Mouse (Mus musculus) liver, embryonic 11.5 days (tissue): ENCODE results near the gene Fance. TPM values are rescaled to one million over a fixed set of nuclear protein-coding genes. Genes with fewer than 3 reads are reported as not detected.
A peak's percentile ranks its signal among the peaks of the same experiment; 100 is the strongest.

Source experiments
- ATAC-seq: fragments of 200-750 bp; cut with Nextera tagmentation; replicated peaks from 2 replicates; pipeline ENCODE4 v1.8.0; 2017; ENCODE audit warnings: moderate number of reproducible peaks, mild to moderate bottlenecking, moderate TSS enrichment, moderate library complexity; ENCODE audit not compliant: low FRiP score
- DNase-seq: peaks from one replicate; pipeline ENCODE4 v3.0.0-alpha.2; 2017; ENCODE audit warnings: low spot score
- H3K27ac ChIP-seq: fragments of 300-500 bp; sonication (generic); 2 replicates; pipeline ENCODE4 v1.5.1; 2014; ENCODE audit warnings: mild to moderate bottlenecking, low read depth, low read length, control low read depth
- H3K27me3 ChIP-seq: fragments of 300-500 bp; sonication (generic); replicated peaks from 2 replicates; pipeline ENCODE4 v1.6.1; 2014; ENCODE audit warnings: low read length, mixed read lengths; ENCODE audit not compliant: control insufficient read depth, insufficient read depth
- H3K36me3 ChIP-seq: fragments of 300-500 bp; sonication (generic); 2 replicates; pipeline ENCODE4 v1.6.1; 2014; ENCODE audit warnings: mild to moderate bottlenecking, low read length, moderate library complexity, mixed read lengths; ENCODE audit not compliant: control insufficient read depth, insufficient read depth
- H3K4me1 ChIP-seq: fragments of 300-500 bp; sonication (generic); replicated peaks from 2 replicates; pipeline ENCODE4 v1.6.1; 2014; ENCODE audit warnings: low read length, mixed read lengths; ENCODE audit not compliant: control insufficient read depth, insufficient read depth
- H3K4me2 ChIP-seq: fragments of 300-500 bp; sonication (generic); 2 replicates; pipeline ENCODE4 v1.6.1; 2014; ENCODE audit warnings: mild to moderate bottlenecking, control low read depth, moderate library complexity
- H3K4me3 ChIP-seq: fragments of 300-500 bp; sonication (generic); 2 replicates; pipeline ENCODE4 v1.5.1; 2014; ENCODE audit warnings: low read depth, low read length, control low read depth
- H3K9ac ChIP-seq: fragments of 300-500 bp; sonication (generic); 2 replicates; pipeline ENCODE4 v1.6.1; 2014; ENCODE audit warnings: low read depth, low read length, control low read depth
- H3K9me3 ChIP-seq: fragments of 300-500 bp; sonication (generic); 2 replicates; pipeline ENCODE4 v1.6.1; 2016; ENCODE audit warnings: low read length, inconsistent platforms, mixed read lengths; ENCODE audit not compliant: control insufficient read depth
- WGBS: fragments of 180-500 bp; shearing (Covaris S2); extraction: QIAGEN DNeasy Blood & Tissue Kit; methylation state at CpG from one replicate; pipeline ENCODE4 v1.1.7; 2014; 5-methylcytosine and 5-hydroxymethylcytosine counted together
- polyA plus RNA-seq: library from polyadenylated mRNA; unstranded; fragments of >200 nt; fragmentation: Nextera tagmentation; extraction: Ambion mirVana; gene quantifications from 2 replicates; pipeline ENCODE4 v1.2.1, GENCODE M21; 2014

Fance gene
- polyA plus RNA-seq, 1 experiment from 2014 or later, result 31.1 TPM

GRCm38 (mm10) chr17:28344050-28344607 lies 30.8 kb downstream of the Fance start:
- H3K4me1 ChIP-seq, result peaks cover 59% of the 10 kb centered on the region
- H3K9me3 ChIP-seq, result no peaks in the 10 kb centered on the region
- H3K27me3 ChIP-seq, result peaks cover 14% of the 10 kb centered on the region
- no peak overlapping the region for H3K4me2 ChIP-seq
- H3K4me3 ChIP-seq, result no peak overlapping the region
- DNase-seq, result no peak
- H3K27ac ChIP-seq, result no peak overlapping the region
- peaks cover 7% of the 10 kb centered on the region; the same call in 1 of the 2 replicates for H3K36me3 ChIP-seq
- no peak for ATAC-seq
- no peak overlapping the region for H3K9ac ChIP-seq
- WGBS, result 36% methylated on average over 4 of the region's 4 CpGs

- Histone ChIP-seq H3K4me1 (peaks cover 64% of the 10 kb centered on the region), H3K4me3 (no peak overlapping the region), H3K27ac (0 out of 2 replicates have a peak overlapping the region, but pooled peaks have one; percentile 19), H3K27me3 (peaks cover 17% of the 10 kb centered on the region), H3K9me3 (no peaks in the 10 kb centered on the region), H3K9ac (no peak overlapping the region), H3K4me2 (no peak overlapping the region; the same call in 1 of the 2 replicates), H3K36me3 (peaks cover 6% of the 10 kb centered on the region; the same call in 1 of the 2 replicates)
- 40% methylated on average over 3 of the region's 3 CpGs for WGBS
- DNase-seq (no peak), ATAC-seq (no peak)
These were observed 31.4 kb downstream of the Fance start for GRCm38 (mm10) chr17:28344670-28345069.

GRCm38 (mm10) chr17:28345271-28345721 lies 32.0 kb downstream of the Fance start:
- 14% methylated on average over 8 of the region's 8 CpGs for WGBS
- H3K4me1 ChIP-seq, result peaks cover 66% of the 10 kb centered on the region
- H3K36me3 ChIP-seq, result no peaks in the 10 kb centered on the region
- H3K9me3 ChIP-seq, result no peaks in the 10 kb centered on the region
- H3K27me3 ChIP-seq, result peaks cover 19% of the 10 kb centered on the region
- H3K4me2 ChIP-seq, result no peak overlapping the region; the same call in 1 of the 2 replicates
- DNase-seq (no peak), ATAC-seq (no peak)
- no peak overlapping the region for H3K4me3 ChIP-seq
- H3K9ac ChIP-seq, result no peak overlapping the region
- peak overlapping the region; percentile 19; the same call in 1 of the 2 replicates for H3K27ac ChIP-seq

- H3K4me2 ChIP-seq, result peak overlapping the region; percentile 16; the same call in 1 of the 2 replicates
- peaks cover 63% of the 10 kb centered on the region for H3K4me1 ChIP-seq
- H3K9ac ChIP-seq, result no peak overlapping the region
- DNase-seq (no peak), ATAC-seq (no peak)
- no peaks in the 10 kb centered on the region for H3K36me3 ChIP-seq
- peak overlapping the region; percentile 14; the same call in 1 of the 2 replicates for H3K27ac ChIP-seq
- no peak overlapping the region for H3K4me3 ChIP-seq
- H3K9me3 ChIP-seq, result no peaks in the 10 kb centered on the region
- H3K27me3 ChIP-seq, result peaks cover 19% of the 10 kb centered on the region
- 15% methylated on average over 10 of the region's 10 CpGs for WGBS
These were observed 32.6 kb downstream of the Fance start for GRCm38 (mm10) chr17:28345882-28346281.

GRCm38 (mm10) chr17:28347327-28347726 lies 34.0 kb downstream of the Fance start:
- WGBS, result 76% methylated on average over 10 of the region's 10 CpGs
- Histone ChIP-seq H3K27me3 (peaks cover 21% of the 10 kb centered on the region), H3K36me3 (no peaks in the 10 kb centered on the region), H3K4me2 (no peak overlapping the region; the same call in 1 of the 2 replicates), H3K9ac (no peak overlapping the region), H3K9me3 (no peaks in the 10 kb centered on the region), H3K27ac (no peak overlapping the region), H3K4me3 (no peak overlapping the region), H3K4me1 (peaks cover 64% of the 10 kb centered on the region)
- no peak for DNase-seq
- no peak for ATAC-seq

GRCm38 (mm10) chr17:28348211-28348610 lies 34.9 kb downstream of the Fance start:
- peaks cover 21% of the 10 kb centered on the region for H3K27me3 ChIP-seq
- H3K9me3 ChIP-seq, result no peaks in the 10 kb centered on the region
- H3K4me2 ChIP-seq, result peak overlapping the region; percentile 95
- ATAC-seq (no peak), DNase-seq (no peak)
- no peaks in the 10 kb centered on the region for H3K36me3 ChIP-seq
- peak overlapping the region; percentile 4; the same call in 1 of the 2 replicates for H3K27ac ChIP-seq
- 38% methylated on average over 6 of the region's 6 CpGs for WGBS
- peak overlapping the region; percentile 81 for H3K4me3 ChIP-seq
- H3K4me1 ChIP-seq, result peaks cover 73% of the 10 kb centered on the region
- H3K9ac ChIP-seq, result peak overlapping the region; percentile 48

- peak overlapping the region; percentile 81 for H3K4me3 ChIP-seq
- no peaks in the 10 kb centered on the region for H3K36me3 ChIP-seq
- peaks cover 21% of the 10 kb centered on the region for H3K27me3 ChIP-seq
- H3K4me2 ChIP-seq, result peak overlapping the region; percentile 95
- peaks cover 64% of the 10 kb centered on the region for H3K4me1 ChIP-seq
- no peak for ATAC-seq
- 18% methylated on average over 12 of the region's 13 CpGs for WGBS
- H3K9me3 ChIP-seq, result no peaks in the 10 kb centered on the region
- peak overlapping the region; percentile 95 for H3K27ac ChIP-seq
- peak overlapping the region; percentile 74 for H3K9ac ChIP-seq
- no peak for DNase-seq
These were observed 36.1 kb downstream of the Fance start for GRCm38 (mm10) chr17:28349264-28349880.

GRCm38 (mm10) chr17:28349901-28350465 lies 36.7 kb downstream of the Fance start:
- Histone ChIP-seq H3K4me3 (peak overlapping the region; percentile 81), H3K9me3 (no peaks in the 10 kb centered on the region), H3K27me3 (peaks cover 21% of the 10 kb centered on the region), H3K27ac (peak overlapping the region; percentile 95), H3K36me3 (no peaks in the 10 kb centered on the region), H3K9ac (peak overlapping the region; percentile 74), H3K4me1 (peaks cover 58% of the 10 kb centered on the region), H3K4me2 (peak overlapping the region; percentile 95)
- ATAC-seq, result peak; percentile 9
- 1% methylated on average over 48 of the region's 54 CpGs for WGBS
- peak; percentile 66 for DNase-seq
